Mouse (Mus musculus) kidney, adult 2 months (tissue): ENCODE results near the gene Agr2.

Experiments used
- CTCF ChIP-seq: fragments of 200-500 bp; conservative IDR thresholded peaks from 2 replicates; pipeline ENCODE4 v1.5.1; 2011; ENCODE audit warnings: low read depth, mild to moderate bottlenecking, control low read depth, low read length, moderate library complexity, mixed read lengths; ENCODE audit not compliant: insufficient read depth, insufficient read length
- POLR2A ChIP-seq: fragments of 200-500 bp; IDR thresholded peaks from one replicate; pipeline ENCODE4 v1.6.1; 2011; ENCODE audit warnings: low read depth, low read length, control low read depth

DNA sequence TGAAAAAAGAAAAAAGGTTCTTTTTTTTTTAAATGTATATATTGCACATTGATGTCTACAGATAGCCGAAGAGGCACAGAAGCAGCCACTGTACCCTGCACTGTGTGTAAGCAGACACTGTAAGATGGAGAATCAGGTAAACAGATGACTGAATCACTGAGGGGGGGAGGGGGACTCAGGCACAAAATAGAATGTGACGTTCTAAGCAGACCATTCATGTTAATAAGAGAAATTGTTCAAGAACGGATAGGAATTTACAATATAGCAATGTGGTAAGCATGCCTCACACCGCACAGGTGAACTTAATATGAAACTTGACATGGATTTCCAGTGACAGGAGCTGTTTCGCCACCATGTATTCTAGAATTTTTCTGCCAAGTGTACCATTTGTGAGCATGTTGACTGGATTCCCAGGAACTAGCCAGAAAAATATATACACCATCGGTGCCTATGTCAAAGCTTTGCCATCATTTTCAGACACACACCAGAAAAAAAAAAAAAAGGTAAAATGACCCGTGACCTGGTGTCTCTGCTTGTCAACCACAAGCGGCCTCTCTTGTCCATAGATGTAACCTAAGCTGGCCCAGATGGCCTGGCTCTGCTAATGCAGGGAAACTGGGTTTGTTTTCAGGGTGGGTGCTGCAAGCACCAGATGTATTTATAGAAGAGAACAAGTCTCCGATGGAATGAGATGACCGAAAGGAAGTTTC is 48.0 kb downstream of the Agr2 start:
- TF ChIP-seq CTCF: no peak
- no peak for TF ChIP-seq POLR2A
